Mouse (Mus musculus) liver, adult 2 months (tissue): ENCODE results near the gene Gm4858.

Experiments
- CTCF ChIP-seq: fragments of 200-500 bp; IDR thresholded peaks from 2 replicates; pipeline ENCODE4 v1.5.1; 2011; ENCODE audit warnings: low read depth, low read length, control low read depth
- POLR2A ChIP-seq: fragments of 200-500 bp; IDR thresholded peaks from 2 replicates; pipeline ENCODE4 v1.6.1; 2011; ENCODE audit warnings: low read length, control low read depth; ENCODE audit not compliant: insufficient read depth; ENCODE audit errors: extremely low read depth

GRCm38 (mm10) chr3:93052826-93053474 lies 15.7 kb upstream of the Gm4858 start:
- no peak for TF ChIP-seq POLR2A
- TF ChIP-seq CTCF: no peak; the same call in 1 of the 2 replicates
